Mouse (Mus musculus): ENCODE measurements around the gene Iqub. TPM values are rescaled to one million over a fixed set of nuclear protein-coding genes. Genes with fewer than 3 reads are reported as not detected.

Iqub gene
- polyA plus RNA-seq, 1 experiment from 2014 or later, result 2.1 TPM

GRCm38 (mm10) chr6:24451026-24451821, 63.6 kb downstream of the Iqub start:
- Histone ChIP-seq H3K4me3 (no peak overlapping the region), H3K4me1 (no peaks in the 10 kb centered on the region), H3K4me2 (replicated peaks) (no peak overlapping the region), H3K36me3 (no peaks in the 10 kb centered on the region), H3K27me3 (no peaks in the 10 kb centered on the region), H3K9me3 (no peaks in the 10 kb centered on the region), H3K27ac (replicated peaks) (no peak overlapping the region), H3K9ac (replicated peaks) (no peak overlapping the region)
- 88% methylated on average over 22 of the region's 22 CpGs for WGBS
- ATAC-seq (replicated peaks), result no peak

- no peaks in the 10 kb centered on the region for H3K27me3 ChIP-seq
- H3K4me2 ChIP-seq (replicated peaks), result no peak overlapping the region
- no peak overlapping the region for H3K27ac ChIP-seq (replicated peaks)
- 91% methylated on average over 6 of the region's 6 CpGs for whole genome bisulfite sequencing
- no peaks in the 10 kb centered on the region for H3K9me3 ChIP-seq
- no peak overlapping the region for H3K9ac ChIP-seq (replicated peaks)
- no peak overlapping the region for H3K4me3 ChIP-seq
- H3K4me1 ChIP-seq, result no peaks in the 10 kb centered on the region
- no peaks in the 10 kb centered on the region for H3K36me3 ChIP-seq
- ATAC-seq (replicated peaks), result no peak
Observed at GRCm38 (mm10) chr6:24450241-24450640, 64.6 kb downstream of the Iqub start.

GRCm38 (mm10) chr6:24416056-24416455, 98.8 kb downstream of the Iqub start:
- H3K4me1 ChIP-seq, result no peaks in the 10 kb centered on the region
- WGBS, result 91% methylated on average over 11 of the region's 11 CpGs
- H3K4me3 ChIP-seq, result no peak overlapping the region
- no peaks in the 10 kb centered on the region for H3K36me3 ChIP-seq
- no peak overlapping the region for H3K27ac ChIP-seq (replicated peaks)
- H3K27me3 ChIP-seq, result no peaks in the 10 kb centered on the region
- no peak for ATAC-seq (replicated peaks)
- no peaks in the 10 kb centered on the region for H3K9me3 ChIP-seq
- H3K9ac ChIP-seq (replicated peaks), result no peak overlapping the region
- H3K4me2 ChIP-seq (replicated peaks), result no peak overlapping the region

GRCm38 (mm10) chr6:24415500-24415899, 99.4 kb downstream of the Iqub start:
- WGBS, result 92% methylated on average over 1 of the region's 1 CpGs
- H3K27me3 ChIP-seq, result no peaks in the 10 kb centered on the region

GRCm38 (mm10) chr6:24408573-24409427, 106.1 kb downstream of the Iqub start:
- Histone ChIP-seq H3K4me1 (peaks cover 5% of the 10 kb centered on the region; the same call in 1 of the 2 replicates), H3K27ac (replicated peaks) (no peak overlapping the region), H3K4me3 (no peak overlapping the region), H3K4me2 (replicated peaks) (no peak overlapping the region), H3K27me3 (no peaks in the 10 kb centered on the region), H3K9me3 (no peaks in the 10 kb centered on the region), H3K9ac (replicated peaks) (no peak overlapping the region), H3K36me3 (no peaks in the 10 kb centered on the region)
- peak; percentile 87 for ATAC-seq (replicated peaks)
- 50% methylated on average over 11 of the region's 11 CpGs for WGBS

More at GRCm38 (mm10) chr6:24415500-24415899, 99.4 kb downstream of the Iqub start:
- Histone ChIP-seq H3K9me3 (no peaks in the 10 kb centered on the region), H3K4me2 (replicated peaks) (no peak overlapping the region), H3K27ac (replicated peaks) (no peak overlapping the region), H3K9ac (replicated peaks) (no peak overlapping the region), H3K36me3 (no peaks in the 10 kb centered on the region), H3K4me3 (no peak overlapping the region), H3K4me1 (no peaks in the 10 kb centered on the region)
- no peak for ATAC-seq (replicated peaks)

- no peaks in the 10 kb centered on the region for H3K9me3 ChIP-seq
- 64% methylated on average over 3 of the region's 3 CpGs for WGBS
- no peaks in the 10 kb centered on the region for H3K36me3 ChIP-seq
- H3K4me1 ChIP-seq, result peaks cover 5% of the 10 kb centered on the region; the same call in 1 of the 2 replicates
- ATAC-seq (replicated peaks), result no peak
- H3K27ac ChIP-seq (replicated peaks), result no peak overlapping the region
- H3K4me2 ChIP-seq (replicated peaks), result no peak overlapping the region
- H3K4me3 ChIP-seq, result no peak overlapping the region
- H3K9ac ChIP-seq (replicated peaks), result no peak overlapping the region
- no peaks in the 10 kb centered on the region for H3K27me3 ChIP-seq
Observed at GRCm38 (mm10) chr6:24407743-24408142, 107.1 kb downstream of the Iqub start.

- Histone ChIP-seq H3K27ac (replicated peaks) (peak overlapping the region; percentile 70), H3K4me3 (no peak overlapping the region), H3K9ac (replicated peaks) (no peak overlapping the region), H3K4me2 (replicated peaks) (no peak overlapping the region), H3K27me3 (no peaks in the 10 kb centered on the region), H3K9me3 (no peaks in the 10 kb centered on the region), H3K36me3 (no peaks in the 10 kb centered on the region), H3K4me1 (peaks cover 2% of the 10 kb centered on the region; the same call in 1 of the 2 replicates)
- 62% methylated on average over 4 of the region's 4 CpGs for WGBS
- peak; percentile 90 for ATAC-seq (replicated peaks)
Observed at GRCm38 (mm10) chr6:24397237-24397647, 117.6 kb downstream of the Iqub start.

Other genes starting within 250 kb of the Iqub start
- 313 and 328 TPM in 2 replicates for gene Ndufa5, start 12.9 kb upstream of the Iqub start, polyA plus RNA-seq (2015; fragmentation: Nextera tagmentation; extraction: Ambion mirVana)
- gene Asb15, start 13.1 kb upstream of the Iqub start, polyA plus RNA-seq (2015; fragmentation: Nextera tagmentation; extraction: Ambion mirVana), result not detected in 2 replicates
- not detected in 2 replicates for gene Lmod2, start 82.7 kb upstream of the Iqub start, polyA plus RNA-seq (2015; fragmentation: Nextera tagmentation; extraction: Ambion mirVana)
- gene Wasl, start 149.9 kb upstream of the Iqub start, polyA plus RNA-seq (2015; fragmentation: Nextera tagmentation; extraction: Ambion mirVana), result 71.0 and 74.1 TPM in 2 replicates
- gene Hyal6, start 218.2 kb upstream of the Iqub start, polyA plus RNA-seq (2015; fragmentation: Nextera tagmentation; extraction: Ambion mirVana), result not detected in 2 replicates
- gene Hyal4, start 233.3 kb upstream of the Iqub start, polyA plus RNA-seq (2015; fragmentation: Nextera tagmentation; extraction: Ambion mirVana), result not detected in 2 replicates